Mouse (Mus musculus) monocyte, adult 2 months (primary cell): ENCODE data around the gene Plp2.

Source experiments
- DNase-seq, 2 experiments: peaks; one replicate each; pipeline ENCODE4 v3.0.0; 2022; ENCODE audit warnings: low spot score in 2 of 2, low read depth in 1 of 2

Plp2 gene

DNA sequence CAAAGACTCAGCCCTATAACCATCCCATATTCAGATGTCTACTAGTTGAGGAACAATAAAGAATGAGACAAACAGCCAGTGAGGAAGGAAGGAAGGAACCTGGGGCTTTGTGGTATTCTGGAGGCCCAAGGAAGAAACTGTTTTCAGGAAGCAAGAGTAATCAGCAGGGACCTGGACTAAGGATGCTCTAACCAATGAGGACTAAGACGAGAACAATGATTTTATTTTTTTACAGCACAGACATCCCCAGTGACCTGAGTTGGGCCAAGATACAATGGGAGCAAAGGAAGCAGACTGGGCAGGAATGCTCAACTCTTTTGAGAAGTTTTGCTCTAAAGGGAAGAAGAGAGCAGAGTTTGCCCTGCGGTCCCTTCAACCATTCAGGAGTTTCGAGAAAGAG lies 8.3 kb downstream of the Plp2 start:
- no peak for DNase-seq

DNA sequence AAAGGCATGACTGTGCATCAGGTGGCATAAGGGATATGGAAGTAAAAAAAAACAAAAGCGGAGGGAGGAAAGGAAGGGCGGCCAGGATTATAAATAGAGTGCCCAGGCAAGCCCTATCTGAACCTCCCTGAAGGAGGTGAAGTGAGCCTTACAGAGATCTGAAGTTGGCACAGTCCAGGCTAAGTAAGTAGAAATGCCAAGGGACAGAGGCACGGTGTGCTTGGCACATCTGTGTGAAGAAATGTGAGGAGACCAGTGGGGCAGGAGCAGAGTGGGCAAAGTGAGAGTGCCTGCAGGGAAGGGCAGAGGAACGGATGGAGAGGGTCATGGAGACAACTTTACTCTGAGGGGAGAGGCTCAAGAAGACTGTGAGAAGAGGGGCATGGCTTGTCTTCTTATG lies 10.1 kb downstream of the Plp2 start:
- DNase-seq, result no peak

DNA sequence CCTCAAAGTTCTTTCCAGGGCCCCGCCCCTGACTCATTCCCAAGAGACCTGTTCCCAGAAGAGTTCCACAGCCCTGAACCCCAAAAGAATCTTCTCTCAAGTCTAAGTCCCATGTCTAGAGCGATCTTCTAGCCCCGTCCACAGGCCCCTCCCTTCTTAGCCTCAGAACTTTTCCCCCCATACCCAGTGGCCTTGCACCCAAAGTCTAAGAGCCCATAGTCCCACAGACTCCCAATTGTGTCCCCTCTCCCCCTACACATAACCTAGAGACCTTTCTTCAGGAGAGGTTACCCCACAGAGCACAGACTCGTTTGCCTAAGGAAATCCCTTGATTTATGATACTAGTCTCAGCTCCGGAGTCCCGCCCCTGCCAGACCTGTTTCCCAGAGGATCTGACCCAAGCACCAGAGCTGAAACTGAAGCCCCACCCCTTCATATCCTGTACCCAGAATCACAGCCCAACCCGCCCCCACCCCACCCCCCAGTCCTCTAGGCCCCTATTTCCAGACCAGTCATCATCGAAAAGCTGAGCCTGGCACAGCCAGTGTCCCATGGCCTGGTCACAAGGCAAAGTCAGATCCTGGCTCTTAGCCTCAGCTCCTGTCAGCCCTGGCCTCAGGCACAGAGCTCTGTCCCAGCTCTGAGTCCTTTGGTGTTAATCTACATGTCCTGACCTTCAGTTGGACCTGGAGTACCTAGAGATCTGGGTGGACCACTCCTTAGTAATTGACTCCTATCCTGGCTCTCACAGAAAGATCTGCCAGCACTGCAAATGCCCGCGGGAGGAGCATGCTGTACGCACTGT lies 12.2 kb downstream of the Plp2 start:
- no peak for DNase-seq

DNA sequence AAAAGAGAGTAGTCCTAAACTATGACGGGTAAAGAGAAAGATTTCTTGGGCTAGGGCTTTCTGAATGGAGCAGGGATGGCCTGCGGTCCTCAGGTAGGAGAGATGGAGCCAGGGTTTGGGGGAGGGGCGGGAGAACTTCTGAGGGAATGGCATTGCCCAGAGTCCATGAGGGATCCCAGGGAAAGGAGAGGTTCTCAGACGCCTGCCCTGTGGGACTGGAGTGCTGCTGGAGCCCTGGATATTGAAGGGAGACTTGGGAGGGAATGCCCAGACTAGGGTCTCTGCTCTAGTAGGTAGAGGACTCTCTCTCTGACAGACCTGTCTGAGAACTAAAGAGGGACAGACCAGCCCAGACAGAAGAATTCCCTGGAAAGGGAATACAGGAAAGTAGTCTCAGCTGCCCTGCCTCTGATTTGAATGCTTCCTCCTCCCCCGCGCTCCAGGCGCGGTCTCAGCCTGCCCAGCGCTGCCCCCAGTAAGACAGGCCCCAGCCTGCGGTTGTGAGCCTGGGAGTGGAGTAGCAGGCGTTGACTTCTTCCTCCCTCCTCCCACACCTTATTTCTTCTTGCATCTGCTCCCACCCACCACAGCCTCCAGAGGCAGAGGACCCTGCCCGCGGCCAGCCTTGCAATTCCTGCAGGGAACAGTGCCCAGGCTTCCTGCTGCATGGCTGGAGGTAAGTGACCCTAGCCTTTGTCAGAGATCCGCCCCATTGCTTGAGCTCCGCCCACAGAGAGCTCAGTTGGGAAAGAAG lies 13.0 kb downstream of the Plp2 start:
- no peak for DNase-seq

DNA sequence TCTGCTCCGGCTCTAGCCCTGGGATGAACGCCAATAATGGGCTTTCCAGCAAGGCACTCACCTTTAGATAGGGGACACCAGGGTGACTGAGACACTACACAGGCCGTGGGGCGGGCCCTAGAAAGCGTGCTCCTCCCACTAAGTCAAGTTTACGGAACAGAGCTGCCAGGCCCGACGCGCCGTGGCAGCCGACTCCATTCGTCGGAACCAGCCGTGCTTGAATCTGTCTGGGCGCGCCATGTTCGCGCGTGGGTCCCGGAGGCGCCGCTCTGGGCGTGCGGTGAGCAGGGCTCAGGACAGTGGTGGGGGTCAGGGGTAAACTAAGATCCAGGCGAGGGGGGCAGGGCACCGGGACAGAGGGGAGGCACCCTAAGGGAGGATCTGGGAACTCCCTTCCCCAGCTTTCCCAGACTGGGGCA lies 14.0 kb downstream of the Plp2 start, which contains the start of gene Prickle3:
Gene Prickle3, plus strand, starts transcription at position 40 of the 419 bp plus-strand sequence.
- DNase-seq, result no peak

DNA sequence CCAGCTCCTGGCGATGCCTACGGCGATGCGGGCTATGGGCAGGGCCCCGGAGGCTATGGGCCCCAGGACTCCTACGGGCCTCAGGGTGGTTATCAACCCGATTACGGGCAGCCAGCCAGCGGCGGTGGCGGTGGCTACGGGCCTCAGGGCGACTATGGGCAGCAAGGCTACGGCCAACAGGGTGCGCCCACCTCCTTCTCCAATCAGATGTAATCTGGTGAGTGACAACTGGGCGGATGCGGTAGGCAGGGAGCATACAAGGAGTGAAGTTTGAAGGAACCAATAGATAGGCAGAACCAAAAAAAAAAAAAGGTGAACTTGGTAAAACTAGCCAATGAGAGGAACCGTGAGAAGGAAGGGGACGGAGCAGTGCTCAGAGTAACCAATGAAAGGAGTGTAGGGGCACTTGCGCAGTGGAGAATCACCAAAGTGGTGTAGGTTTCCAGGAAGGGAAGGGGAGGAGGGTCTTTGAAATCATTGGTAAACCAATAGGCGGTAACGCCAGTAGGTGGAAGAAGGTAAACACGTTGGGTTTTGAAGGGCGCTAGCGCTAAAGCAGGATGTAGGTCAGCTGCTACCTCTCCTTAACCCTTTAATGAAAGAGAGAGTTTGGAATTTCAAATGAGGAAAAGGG lies 22.4 kb downstream of the Plp2 start:
- DNase-seq, result peak; percentile 42 to 50

DNA sequence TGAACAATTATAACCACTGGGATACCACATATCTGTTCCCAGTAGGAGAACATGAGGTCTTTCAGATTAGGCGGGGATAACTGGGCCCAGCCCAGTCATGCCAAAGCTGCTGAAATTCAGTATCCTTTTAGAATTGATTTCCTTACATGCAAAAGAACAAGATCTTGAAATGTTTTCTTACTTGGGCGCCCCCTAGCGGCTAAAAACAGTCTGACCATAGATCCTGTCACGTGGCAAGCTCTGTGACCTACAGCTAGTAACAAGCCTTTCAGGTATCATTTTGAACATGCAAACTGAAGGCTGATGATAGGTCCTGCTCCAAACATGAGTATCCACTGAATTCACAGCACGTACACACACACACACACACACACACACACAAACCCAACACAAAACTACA lies 25.8 kb downstream of the Plp2 start:
- DNase-seq, result peak; percentile 34 to 66

DNA sequence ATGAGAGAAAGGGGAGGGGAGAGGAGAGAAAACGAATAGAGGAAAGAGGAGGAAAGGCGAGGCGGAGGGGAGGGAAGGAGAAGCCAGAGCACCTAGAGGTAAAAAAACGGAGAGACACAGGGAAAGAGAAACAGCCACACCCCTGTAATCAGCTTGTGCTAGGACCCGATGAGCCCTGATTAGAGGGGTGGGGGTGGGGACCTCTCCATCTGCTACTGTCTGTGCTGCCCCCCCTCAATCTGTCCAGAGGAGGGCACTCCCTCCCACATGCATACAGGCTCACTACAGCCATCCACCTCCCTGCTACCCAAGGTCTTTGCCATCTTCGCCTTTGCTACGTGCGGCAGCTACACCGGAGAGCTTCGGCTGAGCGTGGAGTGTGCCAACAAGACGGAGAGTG lies 30.4 kb downstream of the Plp2 start:
- DNase-seq, result no peak

DNA sequence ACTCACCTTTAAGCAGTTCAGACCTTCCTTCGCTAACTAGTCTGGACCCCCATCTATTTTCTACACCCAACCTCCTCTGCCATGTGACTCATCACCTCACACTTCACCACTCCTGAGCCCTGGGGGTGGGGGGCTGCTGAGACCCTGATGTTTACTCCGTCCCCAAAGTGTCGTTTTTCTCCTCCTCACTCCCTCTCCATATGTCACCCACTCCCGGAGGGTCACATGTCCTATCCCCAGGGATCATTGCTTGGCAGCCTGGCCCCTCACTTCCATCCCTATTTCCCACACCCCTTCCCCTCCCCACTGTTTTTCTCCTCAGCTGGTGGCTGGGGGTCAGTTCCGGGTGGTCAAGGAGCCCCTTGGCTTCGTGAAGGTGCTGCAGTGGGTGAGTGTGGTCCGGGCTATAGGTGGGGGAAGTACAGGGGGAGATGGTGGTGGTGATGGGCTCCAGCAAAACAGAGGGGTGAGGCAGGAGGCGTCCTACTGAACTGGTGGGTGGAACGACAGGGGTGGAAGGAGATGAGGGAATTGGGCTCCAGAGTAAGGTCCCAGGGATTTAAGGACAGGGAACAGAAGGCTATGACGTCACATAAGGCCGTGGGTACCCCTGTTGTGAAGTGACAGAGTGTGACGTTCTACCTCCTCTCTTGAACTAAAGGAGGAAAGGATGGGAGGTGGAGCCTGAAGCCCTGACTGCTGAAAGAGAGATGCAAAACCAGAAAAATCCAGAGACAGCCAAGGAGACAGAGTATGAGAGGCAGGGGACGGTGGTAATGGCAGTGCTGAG lies 31.5 kb downstream of the Plp2 start:
- DNase-seq, result no peak

DNA sequence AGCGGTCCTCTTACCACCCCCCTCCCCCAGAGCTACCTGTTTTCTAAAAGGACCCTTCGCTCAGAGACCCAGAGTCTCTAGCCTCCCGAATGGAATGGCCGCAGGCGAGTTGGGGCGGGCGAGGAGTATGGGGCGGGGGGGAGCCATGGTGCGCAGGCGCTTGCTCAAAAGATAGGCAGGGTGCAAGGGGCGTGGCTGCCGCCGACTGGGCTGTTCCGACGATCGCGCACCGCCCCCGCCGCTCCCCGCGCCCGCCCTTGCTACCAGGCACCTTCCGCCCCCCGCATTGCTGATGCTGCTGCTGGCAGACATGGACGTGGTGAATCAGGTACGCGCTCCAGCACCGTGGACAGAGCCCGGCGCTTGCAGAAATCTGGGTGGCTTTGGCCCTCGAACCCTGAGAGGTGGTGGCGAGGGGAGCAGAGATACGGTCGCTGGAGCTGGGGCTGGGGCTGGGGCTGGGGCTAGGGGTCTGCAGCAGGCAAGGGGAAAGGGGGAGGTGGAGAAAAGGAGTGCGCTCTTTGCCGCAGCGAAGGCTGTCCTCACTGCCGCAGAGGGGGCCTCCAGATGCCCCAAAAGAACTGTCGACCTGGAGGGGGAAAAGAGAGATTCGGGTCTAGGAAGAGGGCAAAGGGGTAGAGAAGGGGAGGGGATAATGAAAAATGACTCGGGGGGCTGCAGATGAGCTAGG lies 32.6 kb downstream of the Plp2 start, which contains the start of gene Syp:
Gene Syp, plus strand, starts transcription at position 71 of the 691 bp plus-strand sequence.
- DNase-seq, result peak; percentile 23 to 37

DNA sequence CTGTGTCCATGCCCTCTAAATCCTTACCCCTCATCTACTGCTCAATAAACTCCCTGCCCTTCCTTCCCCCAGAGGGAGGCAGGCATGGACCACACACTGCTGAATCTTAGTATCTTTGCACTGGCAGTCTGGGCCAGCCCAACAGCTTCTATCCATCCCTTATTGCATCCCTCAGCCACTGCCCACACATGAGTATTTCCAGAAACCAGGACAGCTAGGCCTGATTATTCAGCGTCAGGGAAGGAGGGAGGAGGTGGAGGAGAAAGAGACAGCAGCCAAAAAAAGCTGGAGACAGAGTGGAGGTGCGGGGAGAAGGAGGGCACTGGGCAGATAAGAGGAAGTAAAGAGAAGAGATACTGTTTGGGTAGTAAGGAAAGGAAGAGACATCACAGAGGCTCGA lies 36.1 kb downstream of the Plp2 start:
- DNase-seq, result no peak

DNA sequence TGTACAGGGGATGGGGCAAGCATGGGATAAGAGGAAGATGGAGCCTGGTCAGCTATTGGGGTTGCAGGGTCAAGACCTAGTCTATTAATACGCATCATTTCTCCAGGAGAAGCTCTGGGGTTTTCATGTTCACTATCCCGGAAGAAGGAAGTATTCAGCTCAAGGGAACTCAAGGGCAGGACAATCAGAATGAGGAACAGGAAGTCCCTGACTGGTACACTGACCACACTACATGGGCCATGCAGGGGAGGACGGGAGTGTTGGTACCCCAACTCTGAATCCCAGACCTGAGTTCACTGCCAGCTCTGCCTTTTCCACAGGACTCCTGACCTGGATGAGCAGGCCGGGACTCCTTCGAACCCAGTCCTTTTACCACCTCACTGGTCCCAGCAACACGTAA lies 38.6 kb downstream of the Plp2 start:
- DNase-seq, result no peak
